Mouse (Mus musculus) limb, embryonic 13.5 days (tissue): Measurements from ENCODE around the gene Tmem8. TPM values are rescaled to one million over a fixed set of nuclear protein-coding genes. Genes with fewer than 3 reads are reported as not detected.
A peak's percentile ranks its signal among the peaks of the same experiment; 100 is the strongest.
"Not testable (repeated sequence)": the region's sequence is repeated elsewhere in the genome, so short reads cannot be mapped to it uniquely, and the experiment has no call there.

Experiments used
- ATAC-seq: fragments of 200-750 bp; cut with Nextera tagmentation; 2 replicates; pipeline ENCODE4 v1.8.0; 2017; ENCODE audit warnings: low read depth, moderate number of reproducible peaks, moderate TSS enrichment; ENCODE audit not compliant: low FRiP score
- H3K27ac ChIP-seq: fragments of 300-500 bp; sonication (generic); 2 replicates; pipeline ENCODE4 v1.5.1; 2015; ENCODE audit warnings: inconsistent platforms, mild to moderate bottlenecking, moderate library complexity
- H3K27me3 ChIP-seq: fragments of 300-500 bp; sonication (generic); 2 replicates; pipeline ENCODE4 v1.6.1; 2015; ENCODE audit warnings: mild to moderate bottlenecking, inconsistent platforms
- H3K36me3 ChIP-seq: fragments of 300-500 bp; sonication (generic); 2 replicates; pipeline ENCODE4 v1.6.1; 2015; ENCODE audit warnings: inconsistent platforms, mild to moderate bottlenecking, moderate library complexity
- H3K4me1 ChIP-seq: fragments of 300-500 bp; sonication (generic); 2 replicates; pipeline ENCODE4 v1.6.1; 2015; ENCODE audit warnings: inconsistent platforms
- H3K4me2 ChIP-seq: fragments of 300-500 bp; sonication (generic); replicated peaks from 2 replicates; pipeline ENCODE4 v1.6.1; 2015; ENCODE audit warnings: inconsistent platforms, mild to moderate bottlenecking, moderate library complexity
- H3K4me3 ChIP-seq: fragments of 300-500 bp; sonication (generic); 2 replicates; pipeline ENCODE4 v1.5.1; 2015; ENCODE audit warnings: moderate library complexity, mild to moderate bottlenecking, inconsistent platforms
- H3K9ac ChIP-seq: fragments of 300-500 bp; sonication (generic); 2 replicates; pipeline ENCODE4 v1.6.1; 2015; ENCODE audit warnings: mild to moderate bottlenecking, inconsistent platforms
- H3K9me3 ChIP-seq: fragments of 300-500 bp; sonication (generic); 2 replicates; pipeline ENCODE4 v1.6.1; 2016; ENCODE audit warnings: inconsistent platforms
- WGBS: fragments of 180-500 bp; shearing (Covaris S2); methylation state at CpG from one replicate; pipeline ENCODE4 v1.1.7; 2015; 5-methylcytosine and 5-hydroxymethylcytosine counted together
- polyA plus RNA-seq: library from polyadenylated mRNA; unstranded; fragments of >200 nt; fragmentation: Nextera tagmentation; extraction: Ambion mirVana; gene quantifications from 2 replicates; pipeline ENCODE4 v1.2.1, GENCODE M21; 2015

Tmem8 gene
- polyA plus RNA-seq, 1 experiment from 2014 or later = 0.97 TPM

- ATAC-seq = peak; percentile 91
- H3K4me1 ChIP-seq = peaks cover 14% of the 10 kb centered on the region
- H3K27me3 ChIP-seq = no peaks in the 10 kb centered on the region
- H3K27ac ChIP-seq = peak within 1 kb of the TSS; percentile 76
- H3K4me2 ChIP-seq = peak within 1 kb of the TSS; percentile 78
- H3K4me3 ChIP-seq = peak within 1 kb of the TSS; percentile 55
- H3K9ac ChIP-seq = peak within 1 kb of the TSS; percentile 76
- no peaks in the 10 kb centered on the region for H3K9me3 ChIP-seq
- peaks cover 29% of the 10 kb centered on the region for H3K36me3 ChIP-seq
- WGBS = 1% methylated on average over 32 of the region's 32 CpGs
Measured at GRCm38 (mm10) chr17:26089905-26090632, 23.0 kb upstream of the Tmem8 start, which contains the start of gene Decr2. TSS of gene Decr2 (minus strand) at chr17:26090337.

GRCm38 (mm10) chr17:26094531-26095110 lies 18.5 kb upstream of the Tmem8 start:
- peaks cover 23% of the 10 kb centered on the region for H3K36me3 ChIP-seq
- H3K9ac ChIP-seq = peak overlapping the region; percentile 89
- peak overlapping the region; percentile 65; the same call in 1 of the 2 replicates for H3K27ac ChIP-seq
- H3K4me1 ChIP-seq = peaks cover 9% of the 10 kb centered on the region
- H3K4me2 ChIP-seq = peak overlapping the region; percentile 76
- H3K9me3 ChIP-seq = no peaks in the 10 kb centered on the region
- H3K27me3 ChIP-seq = no peaks in the 10 kb centered on the region
- ATAC-seq = peak; percentile 3; the same call in 1 of the 2 replicates
- 24% methylated on average over 9 of the region's 9 CpGs for WGBS
- H3K4me3 ChIP-seq = peak overlapping the region; percentile 72

DNA sequence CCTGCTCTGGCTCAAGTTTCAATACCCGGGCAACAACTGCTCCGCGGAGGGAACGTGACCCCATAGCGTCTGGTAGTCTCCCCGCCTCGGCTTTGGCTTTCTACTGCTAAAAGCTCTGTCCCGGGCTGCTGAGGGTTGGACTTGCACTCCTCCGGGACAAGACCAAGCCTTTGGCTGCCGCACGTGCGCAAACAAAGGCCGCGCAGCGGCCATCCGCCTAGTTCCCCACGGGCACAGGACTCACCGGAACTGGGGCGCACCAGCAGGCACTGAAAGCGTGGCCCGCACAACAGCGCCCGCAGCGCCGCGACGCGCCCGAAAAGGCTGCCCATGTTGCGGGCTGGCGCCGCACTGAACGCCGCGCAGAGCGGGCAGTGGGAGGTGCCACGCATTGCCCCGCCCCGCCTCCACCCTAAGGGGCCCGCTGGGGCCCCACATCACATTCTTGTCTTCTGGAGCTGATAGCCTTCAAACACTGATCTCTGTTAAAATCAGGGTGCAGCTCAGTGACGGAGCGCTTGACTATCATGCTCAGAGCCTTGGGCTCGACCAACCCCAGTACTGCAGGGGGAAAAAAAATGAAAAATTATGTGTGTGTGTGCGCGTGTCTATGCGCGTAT lies 17.9 kb upstream of the Tmem8 start, which contains the start of gene Nme4:
TSS of gene Nme4 (minus strand) at position 482 of the 620 bp plus-strand sequence.
- peak within 1 kb of the TSS; percentile 76 for H3K4me2 ChIP-seq
- ATAC-seq = peak; percentile 68
- 2% methylated on average over 47 of the region's 47 CpGs for WGBS

DNA sequence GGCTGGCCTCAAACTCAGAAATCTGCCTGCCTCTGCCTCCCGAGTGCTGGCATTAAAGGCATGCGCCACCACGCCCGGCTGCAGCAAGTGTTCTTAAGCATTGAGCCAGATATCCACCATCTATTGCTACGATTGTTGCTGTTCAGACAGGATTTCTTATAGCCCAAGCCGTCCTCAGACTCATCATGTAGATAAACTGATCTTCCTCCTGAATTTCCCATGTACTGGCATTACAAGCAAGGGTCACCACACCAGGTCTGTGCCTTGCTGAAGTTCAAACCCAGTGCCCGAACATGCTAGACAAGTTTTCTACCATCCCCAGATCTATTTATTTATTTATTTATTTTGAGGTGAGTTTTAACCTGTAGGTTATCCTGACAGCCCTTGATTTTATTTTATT lies 14.6 kb upstream of the Tmem8 start:
- peaks cover 7% of the 10 kb centered on the region for H3K4me1 ChIP-seq
- H3K27me3 ChIP-seq = no peaks in the 10 kb centered on the region
- no peaks in the 10 kb centered on the region for H3K9me3 ChIP-seq
- 89% methylated on average over 7 of the region's 7 CpGs for WGBS
- no peak overlapping the region for H3K9ac ChIP-seq
- no peak overlapping the region for H3K27ac ChIP-seq
- no peak for ATAC-seq
- H3K4me3 ChIP-seq = no peak overlapping the region
- H3K4me2 ChIP-seq = no peak overlapping the region
- peaks cover 5% of the 10 kb centered on the region; the same call in 1 of the 2 replicates for H3K36me3 ChIP-seq

More for the DNA sequence above, 17.9 kb upstream of the Tmem8 start, which contains the start of gene Nme4:
- Histone ChIP-seq H3K27me3 (no peaks in the 10 kb centered on the region), H3K9ac (peak within 1 kb of the TSS; percentile 89), H3K36me3 (peaks cover 23% of the 10 kb centered on the region), H3K27ac (peak within 1 kb of the TSS; percentile 65; the same call in 1 of the 2 replicates), H3K4me1 (peaks cover 7% of the 10 kb centered on the region), H3K9me3 (no peaks in the 10 kb centered on the region), H3K4me3 (peak within 1 kb of the TSS; percentile 72)

GRCm38 (mm10) chr17:26099316-26099715 lies 13.8 kb upstream of the Tmem8 start:
- not testable (repeated sequence) for H3K9ac ChIP-seq, H3K4me2 ChIP-seq, H3K9me3 ChIP-seq, H3K4me3 ChIP-seq, H3K36me3 ChIP-seq, H3K27ac ChIP-seq, H3K27me3 ChIP-seq, H3K4me1 ChIP-seq, ATAC-seq
- WGBS = 57% methylated on average over 3 of the region's 3 CpGs

GRCm38 (mm10) chr17:26100166-26100565 lies 12.9 kb upstream of the Tmem8 start:
- Histone ChIP-seq H3K4me1 (no peaks in the 10 kb centered on the region), H3K9ac (no peak overlapping the region), H3K4me2 (no peak overlapping the region), H3K27me3 (no peaks in the 10 kb centered on the region), H3K36me3 (no peaks in the 10 kb centered on the region), H3K27ac (no peak overlapping the region), H3K4me3 (no peak overlapping the region), H3K9me3 (no peaks in the 10 kb centered on the region)
- WGBS = 38% methylated on average over 2 of the region's 2 CpGs
- ATAC-seq = no peak

GRCm38 (mm10) chr17:26101478-26101877 lies 11.6 kb upstream of the Tmem8 start:
- ATAC-seq = no peak
- WGBS = 43% methylated on average over 4 of the region's 4 CpGs
- H3K4me3 ChIP-seq = no peak overlapping the region
- H3K4me2 ChIP-seq = no peak overlapping the region
- no peaks in the 10 kb centered on the region for H3K27me3 ChIP-seq
- H3K9me3 ChIP-seq = no peaks in the 10 kb centered on the region
- H3K27ac ChIP-seq = no peak overlapping the region
- H3K4me1 ChIP-seq = no peaks in the 10 kb centered on the region
- H3K36me3 ChIP-seq = no peaks in the 10 kb centered on the region
- no peak overlapping the region for H3K9ac ChIP-seq

DNA sequence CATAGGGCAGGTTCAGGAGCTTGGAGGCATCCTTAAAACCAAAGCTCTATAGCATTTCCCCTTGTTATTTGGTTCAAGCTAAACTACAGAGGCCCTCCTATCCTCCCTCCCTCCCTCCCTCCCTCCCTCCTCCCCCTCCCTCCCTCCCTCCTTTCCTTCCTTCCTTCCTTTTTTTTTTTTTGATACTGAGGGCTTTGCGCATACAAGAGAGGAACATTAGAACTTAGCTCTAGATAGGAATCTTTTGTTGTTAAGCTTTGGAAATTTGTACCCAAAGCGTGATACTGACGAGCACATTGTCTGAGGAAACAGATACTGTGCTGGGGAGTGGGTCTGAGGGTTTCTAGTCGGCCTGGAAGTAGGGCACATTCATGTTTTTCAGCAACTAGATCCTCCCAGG lies 7.5 kb upstream of the Tmem8 start:
- 50% methylated on average over 4 of the region's 4 CpGs for WGBS
- H3K9ac ChIP-seq = no peak overlapping the region

GRCm38 (mm10) chr17:26110156-26110555 lies 2.9 kb upstream of the Tmem8 start:
- Histone ChIP-seq H3K9ac (no peak overlapping the region), H3K36me3 (no peaks in the 10 kb centered on the region), H3K4me1 (peaks cover 12% of the 10 kb centered on the region), H3K4me3 (no peak overlapping the region), H3K9me3 (no peaks in the 10 kb centered on the region), H3K27ac (no peak overlapping the region), H3K4me2 (no peak overlapping the region), H3K27me3 (peaks cover 58% of the 10 kb centered on the region)
- no peak for ATAC-seq
- WGBS = 29% methylated on average over 4 of the region's 4 CpGs

More for the DNA sequence above, 7.5 kb upstream of the Tmem8 start:
- no peaks in the 10 kb centered on the region for H3K36me3 ChIP-seq
- H3K27me3 ChIP-seq = peaks cover 13% of the 10 kb centered on the region
- peaks cover 1% of the 10 kb centered on the region; the same call in 1 of the 2 replicates for H3K4me1 ChIP-seq
- no peaks in the 10 kb centered on the region for H3K9me3 ChIP-seq
- H3K4me2 ChIP-seq = no peak overlapping the region
- ATAC-seq = no peak
- H3K4me3 ChIP-seq = no peak overlapping the region
- H3K27ac ChIP-seq = no peak overlapping the region

DNA sequence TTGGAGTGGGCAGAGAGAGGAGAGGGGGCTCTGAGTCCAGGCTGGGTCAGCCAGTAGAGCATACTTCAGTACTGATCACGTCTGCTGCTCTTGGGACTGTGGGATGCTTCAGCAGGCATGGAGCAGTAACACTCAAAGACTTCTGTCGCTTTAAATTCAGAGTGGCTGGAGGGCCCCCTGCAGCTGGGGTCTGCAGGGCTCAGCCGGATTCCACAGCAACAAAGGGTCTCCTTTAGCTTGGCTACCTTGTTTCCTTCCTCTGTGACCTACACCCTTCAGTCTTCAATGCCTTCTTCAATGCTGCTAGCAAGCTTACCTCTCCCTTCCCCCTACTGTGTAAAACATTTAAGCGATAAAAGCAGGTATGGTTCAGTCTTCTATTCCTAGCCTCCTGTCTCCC lies 2.1 kb upstream of the Tmem8 start:
- H3K4me1 ChIP-seq = peaks cover 12% of the 10 kb centered on the region
- no peak overlapping the region for H3K4me3 ChIP-seq
- no peaks in the 10 kb centered on the region for H3K36me3 ChIP-seq
- peaks cover 67% of the 10 kb centered on the region for H3K27me3 ChIP-seq
- WGBS = 4% methylated on average over 4 of the region's 4 CpGs
- H3K9ac ChIP-seq = peak overlapping the region; percentile 8; the same call in 1 of the 2 replicates
- no peak overlapping the region for H3K4me2 ChIP-seq
- no peak overlapping the region for H3K27ac ChIP-seq
- ATAC-seq = no peak
- no peaks in the 10 kb centered on the region for H3K9me3 ChIP-seq

DNA sequence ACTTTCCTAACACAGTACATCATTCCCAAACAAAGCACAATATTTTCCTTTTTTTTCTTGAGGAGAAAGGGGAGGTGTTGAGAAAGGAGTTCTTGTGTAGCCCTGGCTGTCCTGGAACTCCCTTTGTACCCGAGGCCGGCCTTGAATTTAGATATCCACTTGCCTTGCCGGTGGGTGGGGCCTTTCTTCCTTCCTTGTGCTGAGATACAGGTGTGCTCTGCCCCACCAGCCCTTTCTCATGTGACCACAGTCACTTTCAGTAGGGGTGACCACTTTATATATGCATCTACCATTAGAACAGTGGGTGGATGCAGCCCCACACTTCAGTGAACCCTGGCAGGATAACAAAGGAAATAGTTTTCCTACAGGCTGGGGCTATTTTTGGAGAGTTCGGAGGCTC lies 1.4 kb upstream of the Tmem8 start:
- Histone ChIP-seq H3K9me3 (no peaks in the 10 kb centered on the region), H3K36me3 (no peaks in the 10 kb centered on the region), H3K4me1 (peaks cover 12% of the 10 kb centered on the region), H3K4me2 (no peak overlapping the region), H3K9ac (no peak overlapping the region), H3K27ac (no peak overlapping the region), H3K27me3 (peaks cover 74% of the 10 kb centered on the region), H3K4me3 (no peak overlapping the region)
- 36% methylated on average over 4 of the region's 4 CpGs for WGBS
- no peak for ATAC-seq

- 16% methylated on average over 14 of the region's 14 CpGs for WGBS
- no peak overlapping the region for H3K27ac ChIP-seq
- no peaks in the 10 kb centered on the region for H3K9me3 ChIP-seq
- H3K36me3 ChIP-seq = no peaks in the 10 kb centered on the region
- 0 out of 2 replicates have a peak overlapping the region, but pooled peaks have one; percentile 63 for H3K9ac ChIP-seq
- H3K4me2 ChIP-seq = peak overlapping the region; percentile 88
- peak overlapping the region; percentile 54 for H3K4me3 ChIP-seq
- no peak for ATAC-seq
- H3K4me1 ChIP-seq = peaks cover 12% of the 10 kb centered on the region
- peaks cover 84% of the 10 kb centered on the region for H3K27me3 ChIP-seq
Measured at GRCm38 (mm10) chr17:26112751-26113150, 348 bp upstream of the Tmem8 start.
